Mouse (Mus musculus): Measurements from ENCODE around the gene Zfpm1.
"Not testable (repeated sequence)": the region's sequence is repeated elsewhere in the genome, so short reads cannot be mapped to it uniquely, and the experiment has no call there.

Gene Zfpm1

GRCm38 (mm10) chr8:122301081-122301480, 19.1 kb downstream of the Zfpm1 start:
- no peak for DNase-seq

- DNase-seq: no peak
Measured at GRCm38 (mm10) chr8:122301866-122302265, 19.9 kb downstream of the Zfpm1 start.

GRCm38 (mm10) chr8:122303451-122303850, 21.5 kb downstream of the Zfpm1 start:
- no peak for DNase-seq

GRCm38 (mm10) chr8:122304058-122304457, 22.1 kb downstream of the Zfpm1 start:
- no peak for DNase-seq

GRCm38 (mm10) chr8:122306660-122307399, 24.9 kb downstream of the Zfpm1 start:
- no peak for DNase-seq

- DNase-seq: no peak
Measured at GRCm38 (mm10) chr8:122307836-122308235, 25.9 kb downstream of the Zfpm1 start.

- DNase-seq: no peak
Measured at GRCm38 (mm10) chr8:122309272-122309671, 27.3 kb downstream of the Zfpm1 start.

GRCm38 (mm10) chr8:122311115-122311514, 29.2 kb downstream of the Zfpm1 start:
- DNase-seq: no peak

GRCm38 (mm10) chr8:122312553-122312952, 30.6 kb downstream of the Zfpm1 start:
- no peak for DNase-seq

GRCm38 (mm10) chr8:122313310-122313709, 31.4 kb downstream of the Zfpm1 start:
- DNase-seq: no peak

GRCm38 (mm10) chr8:122314899-122315496, 33.1 kb downstream of the Zfpm1 start:
- DNase-seq: no peak

- no peak for DNase-seq
Measured at GRCm38 (mm10) chr8:122316402-122316801, 34.5 kb downstream of the Zfpm1 start.

- DNase-seq: no peak
Measured at GRCm38 (mm10) chr8:122317918-122318475, 36.1 kb downstream of the Zfpm1 start.

GRCm38 (mm10) chr8:122319045-122319707, 37.2 kb downstream of the Zfpm1 start:
- DNase-seq: no peak

- no peak for DNase-seq
Measured at GRCm38 (mm10) chr8:122319708-122320075, 37.8 kb downstream of the Zfpm1 start.

GRCm38 (mm10) chr8:122320541-122320940, 38.6 kb downstream of the Zfpm1 start:
- no peak for DNase-seq

- no peak for DNase-seq
Measured at GRCm38 (mm10) chr8:122321455-122321921, 39.5 kb downstream of the Zfpm1 start.

GRCm38 (mm10) chr8:122322126-122322525, 40.2 kb downstream of the Zfpm1 start:
- DNase-seq: no peak

GRCm38 (mm10) chr8:122322792-122323191, 40.9 kb downstream of the Zfpm1 start:
- no peak for DNase-seq

- DNase-seq: not testable (repeated sequence)
Measured at GRCm38 (mm10) chr8:122323951-122324402, 42.0 kb downstream of the Zfpm1 start.

GRCm38 (mm10) chr8:122325196-122325595, 43.3 kb downstream of the Zfpm1 start:
- DNase-seq: no peak

GRCm38 (mm10) chr8:122326114-122326542, 44.2 kb downstream of the Zfpm1 start:
- no peak for DNase-seq

- DNase-seq: no peak
Measured at GRCm38 (mm10) chr8:122329072-122329471, 47.1 kb downstream of the Zfpm1 start.
